Mouse (Mus musculus): ENCODE results near the gene Arrdc5.

GRCm38 (mm10) chr17:56269741-56270140 is 30.3 kb downstream of the Arrdc5 start:
- no peak for TF ChIP-seq CTCF (IDR thresholded peaks at IDR 0.05; ENCODE audit: borderline replicate concordance, insufficient read depth, low read length)
- no peak for TF ChIP-seq POLR2A (IDR thresholded peaks at IDR 0.05; ENCODE audit: low read depth, low read length)

All from embryonic fibroblast, embryonic 13.5 days (primary cell).